Mouse (Mus musculus) liver, postnatal 0 days (tissue): ENCODE data around the gene Casp7. TPM values are rescaled to one million over a fixed set of nuclear protein-coding genes. Genes with fewer than 3 reads are reported as not detected.
A peak's percentile ranks its signal among the peaks of the same experiment; 100 is the strongest.

ENCODE experiments used
- ATAC-seq: fragments of 200-750 bp; cut with Nextera tagmentation; 2 replicates; pipeline ENCODE4 v1.8.0; 2017; ENCODE audit warnings: mild to moderate bottlenecking, moderate library complexity
- DNase-seq: peaks from one replicate; pipeline ENCODE4 v3.0.0-alpha.2; 2016
- H3K27ac ChIP-seq: fragments of 300-500 bp; sonication (generic); 2 replicates; pipeline ENCODE4 v1.5.1; 2014; ENCODE audit warnings: antibody characterized with exemption, moderate library complexity, mild to moderate bottlenecking, low read depth
- H3K27me3 ChIP-seq: fragments of 300-500 bp; sonication (generic); 2 replicates; pipeline ENCODE4 v1.6.1; 2014; ENCODE audit warnings: low read length, control low read depth, mixed read lengths; ENCODE audit not compliant: insufficient read depth
- H3K36me3 ChIP-seq: fragments of 300-500 bp; sonication (generic); replicated peaks from 2 replicates; pipeline ENCODE4 v1.6.1; 2014; ENCODE audit warnings: mild to moderate bottlenecking, control low read depth, low read length, moderate library complexity, mixed read lengths; ENCODE audit not compliant: insufficient read depth
- H3K4me1 ChIP-seq: fragments of 300-500 bp; sonication (generic); 2 replicates; pipeline ENCODE4 v1.6.1; 2014; ENCODE audit warnings: antibody characterized with exemption, mild to moderate bottlenecking, control low read depth; ENCODE audit not compliant: insufficient read depth
- H3K4me2 ChIP-seq: fragments of 300-500 bp; sonication (generic); 2 replicates; pipeline ENCODE4 v1.6.1; 2014; ENCODE audit warnings: low read depth, mild to moderate bottlenecking, low read length, moderate library complexity, mixed read lengths
- H3K4me3 ChIP-seq: fragments of 300-500 bp; sonication (generic); 2 replicates; pipeline ENCODE4 v1.5.1; 2014; ENCODE audit warnings: low read depth, low read length
- H3K9ac ChIP-seq: fragments of 300-500 bp; sonication (generic); replicated peaks from 2 replicates; pipeline ENCODE4 v1.6.1; 2014; ENCODE audit warnings: mild to moderate bottlenecking, moderate library complexity
- H3K9me3 ChIP-seq: fragments of 300-500 bp; sonication (generic); 2 replicates; pipeline ENCODE4 v1.6.1; 2016; ENCODE audit warnings: mild to moderate bottlenecking, control low read depth, low read length, mixed read lengths
- CTCF ChIP-seq: sonication (generic); IDR thresholded peaks from 2 replicates; pipeline ENCODE4 v1.5.1; 2016; ENCODE audit warnings: antibody characterized with exemption, low read depth
- EP300 ChIP-seq: IDR thresholded peaks from 2 replicates; pipeline ENCODE4 v1.6.1; 2016; ENCODE audit warnings: antibody characterized with exemption, low read depth, mild to moderate bottlenecking
- WGBS: fragments of 180-500 bp; shearing (Covaris S2); extraction: QIAGEN DNeasy Blood & Tissue Kit; methylation state at CpG from one replicate; pipeline ENCODE4 v1.1.7; 2014; ENCODE audit not compliant: insufficient replicate concordance; 5-methylcytosine and 5-hydroxymethylcytosine counted together
- polyA plus RNA-seq: library from polyadenylated mRNA; unstranded; fragments of >200 nt; fragmentation: Nextera tagmentation; extraction: Ambion mirVana; gene quantifications from 2 replicates; pipeline ENCODE4 v1.2.1, GENCODE M21; 2015

Casp7 gene
- polyA plus RNA-seq, 1 experiment from 2014 or later: 9.8 TPM

DNA sequence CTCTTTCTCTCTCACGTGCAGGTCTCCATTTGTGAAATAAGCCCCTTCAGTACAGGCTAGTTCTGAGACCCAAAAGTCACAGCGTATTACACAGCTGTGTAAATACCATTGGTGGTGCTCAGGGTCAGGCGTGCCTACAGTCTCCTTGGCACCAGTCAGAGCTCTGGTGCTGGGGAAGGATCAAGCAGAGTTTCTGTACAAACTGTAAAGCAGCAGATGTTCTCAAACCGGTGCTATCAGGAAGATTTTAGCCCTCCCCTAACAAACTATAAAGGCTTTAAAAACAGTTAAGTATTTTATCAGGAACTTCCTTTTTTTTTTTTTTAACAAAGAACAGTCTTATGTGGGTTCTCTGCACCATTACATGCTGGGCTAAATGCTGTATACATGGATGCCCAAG lies 65.9 kb downstream of the Casp7 start:
- 52% methylated on average over 4 of the region's 4 CpGs for WGBS

GRCm38 (mm10) chr19:56466486-56466885 lies 69.6 kb downstream of the Casp7 start:
- H3K9ac ChIP-seq: no peak overlapping the region
- H3K27ac ChIP-seq: no peak overlapping the region
- DNase-seq (no peak), ATAC-seq (no peak)
- no peaks in the 10 kb centered on the region for H3K9me3 ChIP-seq
- H3K4me3 ChIP-seq: no peak overlapping the region
- H3K36me3 ChIP-seq: no peaks in the 10 kb centered on the region
- no peaks in the 10 kb centered on the region for H3K27me3 ChIP-seq
- TF ChIP-seq EP300 (no peak), CTCF (no peak)
- 75% methylated on average over 8 of the region's 8 CpGs for WGBS
- no peak overlapping the region for H3K4me2 ChIP-seq
- H3K4me1 ChIP-seq: no peaks in the 10 kb centered on the region

More for the DNA sequence above, 65.9 kb downstream of the Casp7 start:
- TF ChIP-seq CTCF: no peak
- TF ChIP-seq EP300: no peak
- Histone ChIP-seq H3K4me2 (no peak overlapping the region), H3K36me3 (no peaks in the 10 kb centered on the region), H3K27ac (no peak overlapping the region), H3K9me3 (no peaks in the 10 kb centered on the region), H3K4me1 (no peaks in the 10 kb centered on the region), H3K9ac (no peak overlapping the region), H3K27me3 (no peaks in the 10 kb centered on the region), H3K4me3 (no peak overlapping the region)
- DNase-seq (no peak), ATAC-seq (no peak)

GRCm38 (mm10) chr19:56470286-56471020 lies 73.5 kb downstream of the Casp7 start:
- no peak overlapping the region for H3K4me2 ChIP-seq
- no peaks in the 10 kb centered on the region for H3K9me3 ChIP-seq
- DNase-seq (no peak), ATAC-seq (no peak)
- no peak overlapping the region for H3K9ac ChIP-seq
- H3K27ac ChIP-seq: no peak overlapping the region
- H3K4me3 ChIP-seq: no peak overlapping the region
- H3K36me3 ChIP-seq: no peaks in the 10 kb centered on the region
- WGBS: 81% methylated on average over 14 of the region's 14 CpGs
- peaks cover 7% of the 10 kb centered on the region for H3K4me1 ChIP-seq
- no peaks in the 10 kb centered on the region for H3K27me3 ChIP-seq
- TF ChIP-seq CTCF: no peak
- no peak for TF ChIP-seq EP300

DNA sequence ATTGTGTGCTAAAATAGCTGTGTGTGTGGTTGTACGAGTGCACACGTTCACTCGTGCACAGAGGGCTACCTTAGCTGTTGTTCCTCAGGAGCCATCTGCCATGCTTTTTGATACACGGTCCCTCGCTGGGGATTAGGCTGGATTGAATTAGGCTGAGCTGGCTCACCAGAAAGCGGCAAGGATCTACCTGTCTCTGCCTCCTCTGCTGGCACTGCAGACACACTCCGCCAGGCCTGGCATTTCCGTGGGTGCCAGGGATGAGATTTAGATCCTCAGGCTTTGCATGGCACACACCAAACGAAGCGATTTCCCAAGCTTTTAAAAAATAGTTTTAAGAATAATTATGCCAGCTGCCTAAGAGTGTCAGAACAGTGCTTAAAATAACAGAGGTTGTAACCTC lies 75.0 kb downstream of the Casp7 start:
- Histone ChIP-seq H3K27me3 (no peaks in the 10 kb centered on the region), H3K36me3 (no peaks in the 10 kb centered on the region), H3K27ac (no peak overlapping the region), H3K9ac (no peak overlapping the region), H3K9me3 (no peaks in the 10 kb centered on the region), H3K4me1 (peaks cover 10% of the 10 kb centered on the region), H3K4me2 (no peak overlapping the region), H3K4me3 (no peak overlapping the region)
- WGBS: 79% methylated on average over 10 of the region's 10 CpGs
- DNase-seq (no peak), ATAC-seq (no peak)
- TF ChIP-seq EP300 (no peak), CTCF (no peak)

DNA sequence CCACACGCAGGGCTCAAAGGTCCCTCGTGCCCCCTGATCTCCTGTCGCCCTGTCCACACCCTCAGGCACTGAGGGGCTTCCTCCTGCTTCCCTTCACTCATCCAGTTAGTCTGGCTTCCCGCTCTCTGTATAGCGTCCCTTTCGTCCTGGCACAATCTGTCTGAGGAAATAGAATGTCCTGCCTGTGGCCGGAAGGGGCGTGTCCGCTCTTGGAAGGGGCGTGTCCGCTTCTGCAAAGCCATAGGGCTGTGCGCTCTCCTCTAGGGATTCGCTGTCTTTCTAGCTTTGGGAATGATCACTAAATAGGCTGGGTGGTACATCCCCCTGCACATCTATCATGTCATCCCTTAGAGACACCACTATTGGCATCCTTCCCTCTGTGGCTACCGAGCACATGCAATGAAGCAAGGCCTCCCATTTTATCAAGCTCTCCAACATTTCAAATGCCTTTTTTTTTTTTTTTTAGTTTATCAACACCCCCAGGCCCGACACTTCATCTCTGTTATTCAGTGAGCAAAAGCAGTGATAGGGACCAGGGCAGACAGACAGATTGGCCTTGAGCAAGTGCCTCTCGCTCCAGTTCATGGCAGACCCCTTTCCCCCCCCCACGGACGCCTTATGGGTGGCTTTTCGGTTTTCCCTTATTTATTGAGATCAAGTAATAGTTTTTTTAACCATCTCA lies 78.1 kb downstream of the Casp7 start:
- no peaks in the 10 kb centered on the region for H3K36me3 ChIP-seq
- peak overlapping the region; percentile 21 for H3K4me3 ChIP-seq
- 0 out of 2 replicates have a peak overlapping the region, but pooled peaks have one; percentile 7 for H3K27ac ChIP-seq
- peak; percentile 63 for ATAC-seq
- peaks cover 17% of the 10 kb centered on the region for H3K4me1 ChIP-seq
- 28% methylated on average over 19 of the region's 19 CpGs for WGBS
- no peaks in the 10 kb centered on the region for H3K27me3 ChIP-seq
- peak overlapping the region; percentile 65 for H3K4me2 ChIP-seq
- peak; percentile 75 for DNase-seq
- H3K9ac ChIP-seq: no peak overlapping the region
- TF ChIP-seq EP300: no peak
- no peak for TF ChIP-seq CTCF
- H3K9me3 ChIP-seq: no peaks in the 10 kb centered on the region

DNA sequence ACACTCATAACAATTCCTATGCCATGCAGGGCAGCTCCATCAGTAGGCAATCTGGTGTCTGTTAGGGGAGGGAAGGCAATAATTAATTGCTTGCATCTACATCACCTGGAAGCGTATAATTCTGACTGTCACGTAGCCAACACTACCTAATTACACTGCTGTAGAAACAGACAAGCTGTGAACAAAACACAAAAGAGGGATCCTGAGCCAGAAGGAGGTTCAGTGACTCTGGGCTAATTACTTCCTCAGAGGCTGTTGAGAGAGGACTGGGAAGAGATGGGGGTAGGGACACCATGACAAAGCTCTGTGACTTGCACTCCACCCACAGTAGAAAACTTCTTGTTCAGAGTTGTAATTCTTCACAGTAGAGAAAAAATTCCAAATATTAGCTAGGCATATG lies 79.6 kb downstream of the Casp7 start:
- Histone ChIP-seq H3K27me3 (no peaks in the 10 kb centered on the region), H3K4me1 (peaks cover 17% of the 10 kb centered on the region), H3K9ac (no peak overlapping the region), H3K36me3 (no peaks in the 10 kb centered on the region), H3K9me3 (no peaks in the 10 kb centered on the region), H3K4me2 (no peak overlapping the region), H3K4me3 (no peak overlapping the region), H3K27ac (no peak overlapping the region)
- ATAC-seq (no peak), DNase-seq (no peak)
- WGBS: 73% methylated on average over 2 of the region's 2 CpGs
- no peak for TF ChIP-seq CTCF
- no peak for TF ChIP-seq EP300
